ENCODE assay signal across 8 mouse cellular contexts in genomic region chr8:122720811-122721640, GRCm38 (mm10). TPM values are rescaled to one million over a fixed set of nuclear protein-coding genes. Genes with fewer than 3 reads are reported as not detected.
DNase-seq lines count a peak whose midpoint lies in the region; ATAC-seq lines count a peak whose summit lies in the region.

No protein-coding gene starts in this region.

- no peaks in the 10 kb centered on the region for H3K9me3 ChIP-seq in kidney, embryonic 16.5 days (ENCODE audit: low read length)
- H3K9me3 ChIP-seq in erythroblast, embryonic 14.5 days (ENCODE audit: control insufficient read depth, low read length), result no peaks in the 10 kb centered on the region
- H3K9me3 ChIP-seq in hindbrain, embryonic 16.5 days (ENCODE audit: control insufficient read depth, low read length), result no peaks in the 10 kb centered on the region
- no peaks in the 10 kb centered on the region for H3K9me3 ChIP-seq in midbrain, embryonic 11.5 days (ENCODE audit: control insufficient read depth, low read length)

- intact Hi-C loops in gastrocnemius, postnatal 14 days (cut with DNase I; ENCODE audit: low total_unique reads), result no loop called here

- H3K4me3 ChIP-seq in kidney, embryonic 16.5 days (ENCODE audit: low read length), result no peak overlapping the region
- peak overlapping the region; percentile 59 for H3K4me3 ChIP-seq in erythroblast, embryonic 14.5 days (replicated peaks)
- H3K4me3 ChIP-seq in hindbrain, embryonic 16.5 days (ENCODE audit: low read length), result no peak overlapping the region
- H3K4me3 ChIP-seq in midbrain, embryonic 11.5 days (ENCODE audit: low read depth, low read length), result no peak overlapping the region

- H3K36me3 ChIP-seq in kidney, embryonic 16.5 days (ENCODE audit: insufficient read depth, low read length), result no peaks in the 10 kb centered on the region
- H3K36me3 ChIP-seq in erythroblast, embryonic 14.5 days (ENCODE audit: control insufficient read depth), result no peaks in the 10 kb centered on the region
- H3K36me3 ChIP-seq in hindbrain, embryonic 16.5 days (ENCODE audit: control insufficient read depth, insufficient read depth, low read length), result no peaks in the 10 kb centered on the region
- H3K36me3 ChIP-seq in midbrain, embryonic 11.5 days (ENCODE audit: control insufficient read depth, insufficient read depth, low read length), result no peaks in the 10 kb centered on the region

- WGBS in kidney, embryonic 16.5 days, result 62% methylated on average over 14 of the region's 14 CpGs
- WGBS in hindbrain, embryonic 16.5 days, result 33% methylated on average over 14 of the region's 14 CpGs
- WGBS in midbrain, embryonic 11.5 days, result 61% methylated on average over 14 of the region's 14 CpGs

- H3K4me1 ChIP-seq in kidney, embryonic 16.5 days (ENCODE audit: insufficient read depth, low read length), result peaks cover 6% of the 10 kb centered on the region
- peaks cover 78% of the 10 kb centered on the region for H3K4me1 ChIP-seq in erythroblast, embryonic 14.5 days (ENCODE audit: control insufficient read depth)
- peaks cover 20% of the 10 kb centered on the region for H3K4me1 ChIP-seq in hindbrain, embryonic 16.5 days (ENCODE audit: control insufficient read depth, insufficient read depth, low read depth, low read length)
- H3K4me1 ChIP-seq in midbrain, embryonic 11.5 days (ENCODE audit: control insufficient read depth, insufficient read depth, low read length), result peaks cover 9% of the 10 kb centered on the region; the same call in 1 of the 2 replicates

- H3K9ac ChIP-seq in kidney, embryonic 16.5 days (replicated peaks; ENCODE audit: low read length), result no peak overlapping the region
- H3K9ac ChIP-seq in hindbrain, embryonic 16.5 days (ENCODE audit: low read depth, low read length), result peak overlapping the region; percentile 37
- peak overlapping the region; percentile 20; the same call in 1 of the 2 replicates for H3K9ac ChIP-seq in midbrain, embryonic 11.5 days (ENCODE audit: low read length)

- H3K27me3 ChIP-seq in kidney, embryonic 16.5 days (ENCODE audit: insufficient read depth, low read length), result peaks cover 17% of the 10 kb centered on the region
- peaks cover 78% of the 10 kb centered on the region for H3K27me3 ChIP-seq in erythroblast, embryonic 14.5 days (ENCODE audit: control insufficient read depth)
- no peaks in the 10 kb centered on the region for H3K27me3 ChIP-seq in hindbrain, embryonic 16.5 days (replicated peaks; ENCODE audit: control insufficient read depth, insufficient read depth, low read length)
- H3K27me3 ChIP-seq in midbrain, embryonic 11.5 days (ENCODE audit: control insufficient read depth, insufficient read depth, low read length), result peaks cover 2% of the 10 kb centered on the region; the same call in 1 of the 2 replicates

- no peak for ATAC-seq in kidney, embryonic 16.5 days (ENCODE audit: low FRiP score, low TSS enrichment)
- ATAC-seq in hindbrain, embryonic 16.5 days, result peak; percentile 75
- peak; percentile 30; the same call in 1 of the 2 replicates for ATAC-seq in midbrain, embryonic 11.5 days (ENCODE audit: low FRiP score)

- no peak overlapping the region for H3K4me2 ChIP-seq in kidney, embryonic 16.5 days (replicated peaks; ENCODE audit: low read depth, low read length)
- peak overlapping the region; percentile 45; the same call in 1 of the 2 replicates for H3K4me2 ChIP-seq in hindbrain, embryonic 16.5 days (ENCODE audit: low read length)
- peak overlapping the region; percentile 32; the same call in 1 of the 2 replicates for H3K4me2 ChIP-seq in midbrain, embryonic 11.5 days

- H3K27ac ChIP-seq in kidney, embryonic 16.5 days (ENCODE audit: low read length), result no peak overlapping the region
- peak overlapping the region; percentile 78 for H3K27ac ChIP-seq in hindbrain, embryonic 16.5 days (ENCODE audit: low read depth, low read length)
- peak overlapping the region; percentile 4 for H3K27ac ChIP-seq in midbrain, embryonic 11.5 days (ENCODE audit: low read depth, low read length)

- DNase-seq in kidney, postnatal 25 days, result peak; percentile 31 to 55
- DNase-seq in midbrain, embryonic 11.5 days (ENCODE audit: low spot score, missing footprints), result no peak
- peak; percentile 74 to 85 for DNase-seq in thymus, postnatal 36 days
- no peak for DNase-seq in natural killer cell, adult 2 months (ENCODE audit: low spot score in 2 of 2)
- DNase-seq in gastrocnemius, postnatal 14 days, result no peak

RNA-seq across cellular contexts. Expression of gene Cbfa2t3, which starts 22.1 kb away (rescaled TPM):
- polyA plus RNA-seq in kidney, embryonic 16.5 days (2015; fragmentation: Nextera tagmentation; extraction: Ambion mirVana), result 3.5 and 4.5 TPM in 2 replicates
- 6.1 and 8.9 TPM in 2 replicates for polyA plus RNA-seq in erythroblast, embryonic 14.5 days (2012)
- 12.6 and 18.3 TPM in 2 replicates for polyA plus RNA-seq in hindbrain, embryonic 16.5 days (2015; fragmentation: Nextera tagmentation; extraction: Ambion mirVana)
- polyA plus RNA-seq in midbrain, embryonic 11.5 days (2014; fragmentation: Nextera tagmentation; extraction: Ambion mirVana), result 6.1 and 6.4 TPM in 2 replicates
- 10 to 100 TPM; 19.5 to 23.2 TPM for total RNA-seq in gastrocnemius, postnatal 14 days (2021)

RNA-seq across cellular contexts. Expression of gene Acsf3, which starts 54.3 kb away (rescaled TPM):
- polyA plus RNA-seq in kidney, embryonic 16.5 days (2015; fragmentation: Nextera tagmentation; extraction: Ambion mirVana), result 22.7 and 22.9 TPM in 2 replicates
- 2.5 and 2.8 TPM in 2 replicates for polyA plus RNA-seq in erythroblast, embryonic 14.5 days (2012)
- polyA plus RNA-seq in hindbrain, embryonic 16.5 days (2015; fragmentation: Nextera tagmentation; extraction: Ambion mirVana), result 17.8 and 19.3 TPM in 2 replicates
- 13.9 and 14.9 TPM in 2 replicates for polyA plus RNA-seq in midbrain, embryonic 11.5 days (2014; fragmentation: Nextera tagmentation; extraction: Ambion mirVana)
- total RNA-seq in gastrocnemius, postnatal 14 days (2021), result 10 to 100 TPM; 13.4 to 16.2 TPM

Comparison
In these comparisons a context has a peak if more than half of its experiments do, and no peak if none do; other contexts are left out.
1. DNase-seq: peak in kidney, postnatal 25 days (2 of 2) and thymus, postnatal 36 days (2 of 2); none in midbrain, embryonic 11.5 days (single experiment), natural killer cell, adult 2 months (0 of 2) and gastrocnemius, postnatal 14 days (single experiment).